In the genomic region with DNA sequence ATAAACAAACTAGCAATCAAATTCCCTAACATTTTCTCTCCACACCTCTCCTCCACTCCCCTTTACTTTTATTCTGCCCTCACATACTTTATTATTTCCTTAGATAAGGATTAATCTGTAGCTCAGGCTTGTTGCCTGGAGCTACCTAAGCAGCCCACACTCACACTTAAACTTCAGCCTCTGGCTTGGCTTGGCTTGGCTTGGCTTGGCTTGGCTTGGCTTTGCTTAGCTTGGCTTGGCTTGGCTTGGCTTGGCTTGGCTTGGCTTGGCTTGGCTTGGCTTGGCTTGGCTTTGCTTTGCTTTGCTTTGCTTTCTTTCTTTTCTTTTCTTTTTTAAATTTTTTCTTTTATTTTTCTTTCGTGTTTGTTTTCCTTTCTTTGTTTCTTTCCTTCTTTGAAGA, we compare ENCODE assay signal across 27 mouse cellular contexts.
DNase-seq lines count a peak whose midpoint lies in the region; ATAC-seq lines count a peak whose summit lies in the region.
"Had no signal": no experiment of that assay in that cellular context is flagged by ENCODE, and none has a peak within 500 bp of the region (broad histone marks: within the 10 kb centered on the region; RNA-seq: fewer than 3 reads in every experiment).

No protein-coding gene starts in this region.

- no peak overlapping the region for H3K4me2 ChIP-seq in heart, embryonic 11.5 days
- no peak overlapping the region for H3K4me2 ChIP-seq in hindbrain, embryonic 12.5 days (replicated peaks)
- H3K4me2 ChIP-seq: embryonic facial prominence, embryonic 12.5 days; kidney, embryonic 15.5 days; liver, embryonic 12.5 days; midbrain, embryonic 13.5 days; neural tube, embryonic 13.5 days had no signal

- no peak overlapping the region for H3K4me3 ChIP-seq in heart, embryonic 11.5 days (ENCODE audit: low read depth, low read length)
- no peak overlapping the region for H3K4me3 ChIP-seq in hindbrain, embryonic 12.5 days
- H3K4me3 ChIP-seq: embryonic facial prominence, embryonic 12.5 days; kidney, embryonic 15.5 days; left cerebral cortex, adult 2 months; liver, embryonic 12.5 days; midbrain, embryonic 13.5 days; neural tube, embryonic 13.5 days had no signal

- no peak for ATAC-seq in heart, embryonic 11.5 days (replicated peaks; ENCODE audit: insufficient number of reproducible peaks, low FRiP score, low TSS enrichment)
- ATAC-seq in hindbrain, embryonic 12.5 days (ENCODE audit: low FRiP score) = no peak
- ATAC-seq: forebrain, embryonic 14.5 days; hindbrain, embryonic 16.5 days; liver, embryonic 12.5 days; liver, postnatal 0 days; midbrain, embryonic 13.5 days had no signal

- no peaks in the 10 kb centered on the region for H3K27me3 ChIP-seq in heart, embryonic 11.5 days (ENCODE audit: control insufficient read depth, insufficient read depth, low read length)
- H3K27me3 ChIP-seq in hindbrain, embryonic 12.5 days = no peaks in the 10 kb centered on the region
- H3K27me3 ChIP-seq: embryonic facial prominence, embryonic 12.5 days; kidney, embryonic 15.5 days; liver, embryonic 12.5 days; midbrain, embryonic 13.5 days; neural tube, embryonic 13.5 days had no signal

- WGBS in heart, embryonic 11.5 days (ENCODE audit: insufficient replicate concordance) = 74% methylated on average over 1 of the region's 1 CpGs
- 96% methylated on average over 1 of the region's 1 CpGs for WGBS in hindbrain, embryonic 12.5 days

- no peaks in the 10 kb centered on the region for H3K36me3 ChIP-seq in heart, embryonic 11.5 days (ENCODE audit: control insufficient read depth, insufficient read depth, low read length)
- H3K36me3 ChIP-seq in hindbrain, embryonic 12.5 days = no peaks in the 10 kb centered on the region
- H3K36me3 ChIP-seq: embryonic facial prominence, embryonic 12.5 days; kidney, embryonic 15.5 days; liver, embryonic 12.5 days; midbrain, embryonic 13.5 days; neural tube, embryonic 13.5 days had no signal

- peak; percentile 3 to 7 for DNase-seq in heart, adult 9 months (ENCODE audit: low spot score in 2 of 2)
- DNase-seq in cerebellum, adult 18-20 months = peak; percentile 52 to 54
- DNase-seq in cerebellum, adult 9-10 months = peak; percentile 62
- peak; percentile 47 to 52 for DNase-seq in cerebellum, postnatal 36 days
- DNase-seq in embryo, embryonic 9.5 days (ENCODE audit: extremely low spot score) = no peak
- DNase-seq: adrenal gland, adult 2 months; adrenal gland, postnatal 36 days; B cell, adult 2 months; gastrocnemius, postnatal 36 days; kidney, adult 18-20 months; kidney, postnatal 25 days; liver, postnatal 0 days; right cerebral cortex, postnatal 4 days; thymus, adult 2 months; thymus, postnatal 4 days had no signal

- H3K9me3 ChIP-seq in heart, embryonic 11.5 days (replicated peaks; ENCODE audit: control insufficient read depth, low read length) = no peaks in the 10 kb centered on the region
- H3K9me3 ChIP-seq in hindbrain, embryonic 12.5 days (replicated peaks) = no peaks in the 10 kb centered on the region
- H3K9me3 ChIP-seq: embryonic facial prominence, embryonic 12.5 days; kidney, embryonic 15.5 days; liver, embryonic 12.5 days; midbrain, embryonic 13.5 days; neural tube, embryonic 13.5 days had no signal

- no peak overlapping the region for H3K9ac ChIP-seq in heart, embryonic 11.5 days (ENCODE audit: low read depth, low read length)
- H3K9ac ChIP-seq in hindbrain, embryonic 12.5 days = no peak overlapping the region
- H3K9ac ChIP-seq: embryonic facial prominence, embryonic 12.5 days; kidney, embryonic 15.5 days; liver, embryonic 12.5 days; liver, postnatal 0 days; midbrain, embryonic 13.5 days; neural tube, embryonic 13.5 days had no signal

- H3K4me1 ChIP-seq in heart, embryonic 11.5 days (ENCODE audit: control insufficient read depth, insufficient read depth, low read length) = no peaks in the 10 kb centered on the region
- 0 out of 2 replicates have a peak, but pooled peaks cover 5% of the 10 kb centered on the region for H3K4me1 ChIP-seq in hindbrain, embryonic 12.5 days
- H3K4me1 ChIP-seq: embryonic facial prominence, embryonic 12.5 days; kidney, embryonic 15.5 days; liver, embryonic 12.5 days had no signal

- H3K27ac ChIP-seq in heart, embryonic 11.5 days (ENCODE audit: low read depth, low read length) = no peak overlapping the region
- H3K27ac ChIP-seq in hindbrain, embryonic 12.5 days = no peak overlapping the region
- H3K27ac ChIP-seq: embryonic facial prominence, embryonic 12.5 days; kidney, embryonic 15.5 days; left cerebral cortex, adult 2 months; liver, embryonic 12.5 days; macrophage; midbrain, embryonic 13.5 days; neural tube, embryonic 13.5 days; stomach, postnatal 0 days had no signal
